Mouse (Mus musculus) right cerebral cortex, postnatal 25 days (tissue): Measurements from ENCODE around the gene Aplf.
"Not testable (repeated sequence)": the region's sequence is repeated elsewhere in the genome, so short reads cannot be mapped to it uniquely, and the experiment has no call there.

ENCODE experiments used
- DNase-seq: peaks from one replicate; pipeline ENCODE4 v3.0.0; 2022

Aplf gene

DNA sequence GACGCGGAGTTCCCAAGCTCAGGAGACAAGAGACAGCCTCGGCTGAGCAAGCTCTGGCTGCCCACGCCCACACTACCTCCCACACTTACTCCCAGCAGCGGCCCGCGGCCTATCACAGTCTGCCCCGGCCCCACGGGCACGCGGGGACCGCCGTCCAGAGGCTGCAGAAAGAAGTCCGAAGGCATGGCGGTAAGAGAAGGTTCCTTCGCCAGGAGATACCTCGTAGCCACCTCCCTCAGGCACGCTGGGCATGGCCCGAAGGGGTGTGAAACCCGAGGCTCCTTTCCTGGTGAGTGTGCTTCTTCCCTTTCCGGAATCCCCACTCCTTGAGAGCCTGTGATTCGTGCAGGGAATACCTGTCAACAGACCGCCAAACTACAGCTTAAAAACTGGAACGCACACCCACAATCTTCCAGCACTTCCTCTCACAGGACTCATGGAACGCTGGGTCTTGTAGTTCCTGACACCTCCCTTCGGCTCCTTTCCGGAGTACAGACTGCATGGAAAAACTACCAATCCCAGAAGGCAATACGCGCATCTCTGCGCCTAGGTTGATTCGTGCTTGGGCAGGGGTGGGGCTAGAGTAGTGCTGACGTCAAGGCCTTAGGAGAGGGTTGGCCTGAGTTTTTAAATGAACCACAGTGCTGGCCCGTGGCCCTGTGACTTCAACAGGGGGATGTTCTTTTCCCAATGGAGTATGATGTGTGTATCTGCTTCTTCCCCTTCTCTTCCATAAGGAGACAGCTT lies at the start of gene Aplf:
Gene Aplf (minus strand): TSS at position 423 of the 747 bp plus-strand sequence.
- DNase-seq: peak; percentile 85

DNA sequence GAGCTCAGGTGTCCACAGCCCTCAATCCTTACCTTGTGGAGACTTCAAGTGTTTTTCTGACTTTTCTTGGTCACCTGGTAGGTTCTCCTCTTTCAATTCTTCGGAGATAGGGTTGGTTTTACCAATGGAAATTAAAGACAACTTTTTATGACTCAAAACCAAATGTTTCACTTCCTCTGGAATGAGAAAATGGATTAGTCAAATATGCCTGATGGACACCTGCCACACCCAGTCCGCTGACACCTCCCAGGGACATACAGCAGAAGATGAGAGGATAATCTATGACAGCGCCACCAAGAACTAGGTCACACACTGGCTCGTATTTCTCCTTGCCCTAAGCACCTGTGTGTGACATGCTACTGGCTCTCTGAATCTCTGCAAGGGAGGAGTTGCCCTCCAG lies 42.1 kb upstream of the Aplf start:
- DNase-seq: no peak

DNA sequence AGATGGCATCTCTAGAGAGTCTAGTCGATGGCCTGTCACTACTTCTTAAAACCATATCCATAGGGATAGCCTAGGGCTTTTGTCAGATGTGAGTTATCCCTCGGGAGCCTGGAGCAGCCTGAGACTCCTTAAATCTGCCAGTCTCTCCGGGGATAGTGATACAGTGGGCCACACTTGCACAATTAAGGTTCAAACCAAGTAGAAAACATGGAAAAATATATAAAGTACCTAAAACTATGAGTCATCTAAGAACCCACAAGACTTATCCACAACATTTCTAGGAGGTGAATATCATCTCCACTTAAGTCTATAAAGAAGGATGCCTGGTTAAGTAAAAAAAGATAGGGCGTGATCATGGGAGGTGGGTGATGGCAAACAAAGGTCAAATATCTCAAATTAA lies 40.3 kb upstream of the Aplf start:
- no peak for DNase-seq

DNA sequence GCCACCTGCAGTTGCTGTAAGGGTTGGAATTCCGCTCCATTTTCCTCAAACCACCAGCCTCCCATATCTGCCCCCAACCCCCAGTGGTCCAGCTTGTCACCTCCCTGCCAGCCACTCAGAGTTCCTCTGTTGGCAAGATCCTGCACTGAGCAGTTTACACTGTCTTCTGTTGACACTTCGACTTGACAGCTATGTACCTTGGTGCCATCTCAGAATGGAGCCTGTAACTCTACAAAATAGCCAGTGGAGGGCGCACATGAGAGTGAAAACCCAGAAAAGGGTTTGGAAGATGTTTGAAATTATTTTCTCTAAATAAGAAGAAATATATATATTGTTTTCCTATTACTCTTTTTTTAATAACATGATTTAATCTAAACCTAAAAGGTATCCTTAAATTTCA lies 34.3 kb upstream of the Aplf start:
- DNase-seq: no peak

DNA sequence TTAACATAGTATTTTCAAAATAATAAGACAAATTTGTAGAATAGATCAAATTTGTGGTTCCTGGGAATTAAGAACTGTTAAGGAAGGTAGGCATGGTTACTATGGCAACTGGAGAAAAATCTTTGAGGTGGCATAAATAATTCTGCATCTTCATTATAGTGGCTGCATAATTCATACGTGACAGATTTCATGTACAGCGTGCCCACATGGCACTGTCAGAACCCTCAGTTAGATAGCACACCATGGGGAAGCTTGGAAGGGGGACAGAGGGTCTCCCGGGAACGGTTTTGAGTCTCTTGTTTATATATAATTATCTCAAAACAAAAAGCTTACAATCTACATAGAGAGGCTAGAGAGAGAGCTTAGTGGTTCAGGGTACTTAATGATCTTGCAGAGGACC lies 24.6 kb upstream of the Aplf start:
- no peak for DNase-seq

DNA sequence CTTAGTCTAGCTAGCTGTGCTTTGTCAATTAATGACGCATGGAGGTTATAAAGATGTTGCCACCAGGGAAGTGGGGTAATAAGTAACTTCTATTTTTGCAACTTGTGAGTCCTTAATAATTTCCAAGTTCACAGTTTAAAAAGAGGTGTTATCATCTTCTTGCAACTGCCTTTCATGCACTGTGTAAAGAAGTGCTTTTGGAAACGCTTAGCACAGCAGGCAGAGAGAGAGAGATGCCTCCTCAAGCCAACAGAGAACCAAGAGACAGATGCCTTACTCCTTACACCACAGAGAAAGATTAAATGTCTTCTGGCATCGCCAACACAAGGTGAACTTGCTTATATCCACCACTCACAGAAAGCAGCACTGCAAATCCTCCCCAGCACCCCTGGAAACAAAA lies 24.0 kb upstream of the Aplf start:
- no peak for DNase-seq

DNA sequence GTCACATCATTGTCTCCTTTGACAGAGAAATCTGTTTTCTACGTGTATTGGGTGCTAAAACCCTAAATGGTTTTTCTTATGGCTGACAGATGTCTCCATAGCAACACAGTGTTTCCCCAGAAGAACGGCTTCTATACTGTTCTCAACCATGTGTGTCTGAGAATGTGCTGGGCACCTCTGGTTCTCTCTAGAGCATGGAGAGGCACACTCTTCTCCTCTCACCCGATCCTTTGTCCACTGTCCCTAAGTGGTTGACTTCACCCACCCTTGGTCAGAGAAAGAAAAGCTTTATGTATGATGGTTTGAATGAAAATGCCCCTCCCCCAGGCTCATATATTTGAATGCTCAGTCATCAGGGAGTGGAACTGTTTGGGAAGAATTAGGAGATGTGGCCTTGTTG lies 8.4 kb upstream of the Aplf start:
- DNase-seq: no peak

DNA sequence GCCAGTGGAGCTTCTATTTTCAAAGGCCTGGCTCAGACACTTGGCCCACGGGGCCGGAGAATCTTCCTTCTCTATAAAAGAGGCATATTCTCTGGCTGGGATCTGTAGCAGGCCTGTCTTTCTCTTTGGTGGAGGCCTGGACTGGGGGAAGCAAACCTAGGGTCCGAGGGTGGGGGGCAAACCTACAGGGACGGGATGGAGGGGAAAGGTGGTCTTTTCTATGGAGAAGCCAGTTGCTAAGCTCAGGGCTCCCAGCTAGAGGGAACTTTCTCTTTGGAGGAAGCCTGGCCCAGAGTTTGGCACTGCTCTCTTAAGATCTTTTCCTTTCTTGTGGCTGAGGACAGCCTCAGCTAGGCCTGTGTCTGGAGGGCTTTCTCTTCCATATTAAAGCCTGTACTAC lies 668 bp upstream of the Aplf start:
- DNase-seq: no peak

DNA sequence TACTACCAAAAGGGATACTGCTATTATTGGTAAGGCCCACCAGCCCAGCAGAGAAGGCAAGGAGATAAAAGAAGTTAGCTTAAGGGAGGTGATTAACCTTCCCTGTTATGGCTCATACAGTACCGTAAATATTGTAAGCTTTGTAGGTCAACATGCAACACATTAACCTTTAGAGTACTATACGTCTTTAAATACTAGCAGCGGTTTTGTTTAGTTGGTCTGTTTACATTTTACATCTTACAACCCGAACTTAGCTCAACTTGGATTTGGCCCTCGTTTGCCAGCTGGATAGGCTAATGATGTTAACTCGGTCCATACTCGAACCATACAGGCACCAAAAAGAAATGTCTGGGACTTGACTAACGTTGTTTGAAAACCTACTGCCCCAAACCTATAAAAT lies 640 bp downstream of the Aplf start:
- DNase-seq: no peak

DNA sequence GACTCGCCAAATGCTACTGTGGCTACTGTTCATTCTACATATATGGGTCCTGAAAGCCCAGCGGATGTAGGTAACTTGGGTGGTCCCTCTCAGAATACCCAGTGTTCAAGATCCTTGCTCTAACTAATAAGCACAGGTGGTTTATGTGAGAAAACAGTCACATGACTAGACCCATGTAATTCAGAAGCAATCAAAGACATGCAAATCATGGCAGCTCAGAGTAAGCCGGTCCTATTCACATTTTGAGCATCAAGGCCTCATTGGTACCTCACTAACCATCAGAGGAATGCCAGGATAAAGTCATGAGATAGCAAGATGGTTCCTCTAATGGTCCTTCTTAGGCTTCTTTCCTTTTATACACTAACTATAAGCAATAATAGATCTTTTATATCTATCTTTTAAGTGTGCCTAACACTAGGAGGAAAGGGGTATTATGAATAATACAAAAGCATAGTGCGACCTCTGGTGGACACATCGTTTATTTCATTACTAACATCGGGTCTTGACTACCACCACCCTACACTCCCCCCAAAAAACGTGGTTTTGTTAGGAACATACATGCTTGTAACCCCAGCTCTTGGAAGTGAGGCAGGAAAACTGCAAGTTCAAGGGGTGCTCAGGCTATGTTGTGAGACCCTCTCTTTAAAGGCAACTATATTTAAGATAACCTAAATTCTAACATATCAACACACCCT lies 2.0 kb downstream of the Aplf start:
- DNase-seq: no peak

DNA sequence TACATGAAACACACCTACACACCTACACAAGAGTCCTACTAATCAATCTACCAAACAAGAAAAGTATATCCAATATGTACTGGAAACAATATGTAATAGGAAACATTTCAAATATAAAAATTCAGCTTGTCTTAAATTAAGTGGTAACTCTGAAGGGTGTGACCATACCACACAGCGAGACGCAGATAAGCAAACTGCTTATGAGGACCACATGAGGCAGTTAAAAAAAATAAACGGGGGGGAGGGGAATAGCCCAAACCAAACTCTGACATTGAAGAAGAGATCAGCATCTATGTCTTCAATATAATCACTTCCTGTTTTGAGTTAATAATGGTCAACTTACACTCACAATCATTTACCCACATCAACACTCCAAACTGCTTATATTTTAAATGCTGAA lies 3.3 kb downstream of the Aplf start:
- DNase-seq: no peak

DNA sequence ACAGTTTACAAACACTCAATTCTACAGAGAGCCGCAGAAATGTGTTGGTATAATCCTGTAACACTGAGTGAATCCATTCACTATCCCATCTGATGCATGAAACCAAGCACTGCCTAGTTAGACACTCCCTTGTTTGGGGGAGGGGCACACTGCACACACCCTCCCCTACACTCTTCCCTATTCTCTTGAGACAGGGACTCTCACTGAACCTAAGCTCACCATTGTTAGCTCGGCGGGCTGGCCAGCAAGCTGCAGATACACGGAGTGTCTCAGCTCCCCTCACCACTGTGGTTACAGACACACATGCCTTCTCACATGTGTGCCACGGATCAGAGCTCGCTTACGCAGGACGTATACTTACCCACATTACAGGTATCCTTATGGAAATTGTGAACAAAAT lies 4.2 kb downstream of the Aplf start:
- no peak for DNase-seq

DNA sequence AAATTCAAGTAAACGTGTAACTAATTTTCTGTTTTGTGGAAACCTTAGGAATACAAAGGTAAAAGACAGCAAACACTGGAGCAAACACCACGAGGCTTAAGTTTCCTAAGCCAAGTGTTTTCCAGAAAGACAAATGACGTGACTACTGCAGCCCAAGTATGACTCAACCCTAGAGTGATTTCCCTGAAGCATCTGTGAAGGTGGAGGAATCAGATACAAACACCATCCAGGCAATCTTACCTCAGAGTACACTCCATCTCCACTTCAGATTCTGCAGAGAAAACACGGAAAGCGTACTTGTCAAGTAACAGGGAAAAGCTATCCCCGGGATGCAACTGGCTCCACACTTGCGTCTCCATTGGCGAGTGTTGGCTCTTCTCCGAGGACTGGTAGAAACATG lies 8.5 kb downstream of the Aplf start:
- no peak for DNase-seq

DNA sequence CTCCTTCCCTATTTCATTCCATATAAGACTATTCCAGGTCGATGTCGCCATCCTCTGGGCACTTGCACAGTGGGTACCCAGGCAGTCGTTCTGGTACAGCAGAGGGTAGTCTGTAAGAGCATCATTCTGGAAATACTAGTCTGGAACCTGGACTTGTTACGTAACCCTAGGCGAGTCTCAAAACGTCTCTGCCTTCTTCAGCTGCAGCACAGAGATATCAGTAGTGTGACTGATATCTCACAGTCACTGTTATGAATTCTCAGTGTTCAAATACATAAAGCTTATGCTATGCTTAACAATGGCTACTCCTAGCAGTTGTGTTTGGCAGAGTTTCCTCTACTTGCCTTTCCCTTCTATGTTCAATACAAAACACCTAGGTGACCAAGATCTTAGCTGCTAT lies 9.8 kb downstream of the Aplf start:
- no peak for DNase-seq

DNA sequence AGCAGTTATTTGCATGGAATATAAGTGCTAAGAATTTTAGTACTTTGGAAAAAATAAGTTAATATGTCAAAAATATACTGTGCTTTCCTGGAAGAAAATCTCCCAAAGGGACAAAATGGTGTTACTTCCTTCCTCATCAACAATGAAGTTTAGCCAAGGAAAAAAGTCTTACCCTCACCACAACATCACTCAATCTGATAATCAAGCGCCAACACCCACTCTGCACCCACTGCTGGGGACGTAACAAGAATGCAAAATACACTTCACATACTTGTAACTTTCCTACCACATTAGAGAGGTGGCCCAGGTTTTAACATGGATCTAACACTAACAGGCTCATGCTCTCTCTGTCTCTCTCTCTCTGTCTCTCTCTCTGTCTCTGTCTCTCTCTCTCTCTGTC lies 10.3 kb downstream of the Aplf start:
- DNase-seq: no peak

DNA sequence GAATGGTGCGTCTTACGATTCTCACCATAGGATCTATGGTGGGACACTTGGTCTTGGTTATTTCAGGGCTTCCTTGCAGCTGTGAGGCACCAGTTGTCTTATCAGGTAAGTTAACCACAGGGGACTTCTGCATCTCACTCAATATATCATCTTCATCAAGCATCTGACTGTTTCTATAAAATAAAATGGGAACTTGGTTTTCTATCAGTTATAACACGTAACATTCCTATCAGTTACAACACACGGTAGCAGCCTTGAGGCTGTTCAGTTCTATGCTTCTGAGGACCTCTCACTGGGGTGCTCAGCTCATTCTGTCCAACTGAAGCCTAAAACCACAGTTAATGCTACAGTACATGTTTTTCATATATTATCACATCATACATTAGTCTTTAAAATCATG lies 13.2 kb downstream of the Aplf start:
- no peak for DNase-seq

DNA sequence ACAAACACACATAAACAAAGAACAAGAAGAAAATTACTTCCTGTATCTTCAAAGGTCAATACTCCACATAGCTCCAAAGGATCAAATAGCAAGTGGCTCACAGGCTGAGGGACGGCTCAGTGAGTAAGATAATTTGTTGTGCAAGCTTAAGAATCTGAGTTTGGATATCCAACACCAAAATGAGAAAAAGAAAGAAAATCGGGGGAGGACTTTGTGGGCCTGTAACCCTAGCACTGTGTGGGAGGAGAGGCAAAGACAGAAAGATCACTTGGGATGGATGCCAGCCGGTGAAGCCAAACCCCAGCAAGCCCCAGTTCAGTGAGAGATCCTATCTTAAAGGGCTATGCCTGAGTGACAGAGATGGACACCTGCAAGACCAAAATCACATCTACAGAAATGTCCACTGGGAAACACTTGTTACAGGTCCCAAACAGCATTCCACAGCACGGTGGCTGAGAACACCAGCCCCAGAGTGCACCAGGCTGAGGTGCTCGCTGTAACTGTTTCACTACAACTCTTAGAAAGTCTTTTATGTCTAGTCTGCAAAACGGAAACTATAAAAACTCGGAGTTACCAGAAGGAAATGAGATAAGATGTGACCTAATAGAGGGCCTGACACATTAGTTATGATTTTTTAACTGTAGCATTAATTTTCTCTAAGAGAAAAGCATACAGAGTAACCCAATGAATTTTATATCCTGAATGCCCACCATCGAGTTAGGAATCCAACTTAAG lies 17.9 kb downstream of the Aplf start:
- no peak for DNase-seq

DNA sequence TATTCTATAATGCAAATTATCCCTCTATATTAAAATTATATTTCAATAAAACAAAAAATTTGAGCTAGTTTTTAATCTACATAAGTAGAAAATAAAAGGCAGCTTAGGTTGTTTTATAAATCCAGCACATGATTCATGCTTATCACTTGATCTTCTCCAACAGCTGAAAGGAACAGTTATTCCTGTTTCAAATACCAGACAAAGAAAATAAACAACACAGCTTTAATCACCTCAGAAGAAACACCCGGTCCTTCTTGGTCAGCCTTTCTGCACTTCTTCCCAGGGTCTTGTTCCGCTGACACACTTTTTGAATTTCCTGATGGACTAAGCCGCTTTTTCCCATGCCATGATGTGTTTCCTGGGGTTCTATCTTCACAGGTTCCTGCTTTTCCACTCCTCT lies 18.5 kb downstream of the Aplf start:
- DNase-seq: no peak

DNA sequence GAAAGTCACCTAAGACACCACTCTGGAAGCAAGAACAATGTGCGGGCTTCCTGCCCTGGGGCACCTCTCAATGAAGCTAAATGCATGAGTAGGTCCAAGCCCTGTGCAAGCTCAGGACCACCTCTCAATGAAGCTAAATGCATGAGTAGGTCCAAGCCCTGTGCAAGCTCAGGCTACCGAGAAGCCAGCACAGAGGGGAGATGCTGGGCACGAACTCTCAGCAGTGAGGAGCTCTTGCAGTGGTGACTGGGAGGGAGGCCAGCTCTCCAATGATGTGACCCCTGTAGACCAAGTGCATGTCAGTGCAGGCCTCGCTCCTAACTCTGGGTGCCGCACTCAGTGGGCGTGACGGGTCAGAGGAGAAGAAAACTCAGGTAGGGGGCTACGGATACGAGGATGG lies 19.3 kb downstream of the Aplf start:
- no peak for DNase-seq

DNA sequence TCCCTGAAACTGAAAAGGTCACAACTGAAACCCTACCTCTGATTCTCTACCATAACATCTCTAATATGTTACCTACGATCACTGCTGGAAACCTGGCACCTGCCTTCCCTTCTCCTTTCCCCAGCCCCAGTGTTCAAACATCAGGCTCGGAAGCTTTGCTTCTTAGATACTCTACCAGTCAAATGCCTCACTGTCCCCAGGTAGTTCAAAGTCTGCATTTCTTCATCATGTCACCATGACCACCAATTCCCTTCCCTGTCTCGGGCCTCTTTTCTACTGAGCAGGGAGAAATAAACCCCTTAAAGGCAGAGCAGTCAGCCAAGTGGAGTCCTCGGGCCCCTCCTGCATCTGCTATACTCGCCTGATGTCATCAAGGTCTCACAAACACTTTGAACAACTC lies 20.2 kb downstream of the Aplf start:
- no peak for DNase-seq

DNA sequence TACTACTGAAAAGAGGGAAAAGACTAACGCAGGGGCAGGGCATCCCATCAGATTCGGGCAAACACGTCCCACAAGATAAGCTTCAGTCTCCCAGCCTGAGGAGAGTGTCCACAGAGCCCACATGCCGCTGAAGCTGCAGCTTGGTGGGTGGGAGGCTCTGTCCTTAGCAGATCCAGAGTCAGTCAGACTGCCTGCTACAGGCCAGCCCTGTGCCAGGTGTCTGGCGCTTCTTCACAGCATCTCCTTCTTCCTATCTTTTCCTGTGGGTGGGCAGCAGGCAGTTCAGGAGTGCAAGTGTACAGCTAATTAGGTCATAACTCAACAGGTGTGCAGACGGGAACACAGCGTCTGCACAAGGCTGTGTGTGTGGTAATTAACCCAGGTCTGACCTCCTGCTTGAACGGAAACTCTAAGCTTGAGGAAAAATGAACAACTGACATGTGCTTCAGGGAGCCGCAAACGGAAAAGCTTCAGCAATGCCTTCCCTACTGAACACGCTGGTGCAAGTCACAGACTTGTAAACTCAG lies 33.8 kb downstream of the Aplf start:
- no peak for DNase-seq

DNA sequence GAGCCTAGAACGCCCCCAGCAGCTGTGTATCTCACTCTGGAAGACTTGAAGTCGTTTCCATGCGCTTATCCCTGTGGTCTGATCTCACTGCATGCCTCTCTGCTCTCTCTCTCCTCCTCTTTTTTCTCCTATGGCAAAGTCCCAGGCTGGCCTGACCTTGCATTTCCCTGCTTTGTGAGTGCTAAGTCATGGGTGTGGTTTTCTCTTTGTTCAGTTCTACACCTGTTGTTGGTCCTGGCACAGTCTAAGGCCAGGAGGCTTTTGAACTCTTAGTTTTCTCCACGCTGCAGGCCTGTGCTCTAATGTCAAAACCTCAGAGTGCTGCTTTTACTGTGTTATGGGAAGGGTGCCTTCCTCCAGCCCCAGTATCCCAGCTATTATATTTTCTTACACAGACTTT lies 39.8 kb downstream of the Aplf start:
- DNase-seq: no peak

DNA sequence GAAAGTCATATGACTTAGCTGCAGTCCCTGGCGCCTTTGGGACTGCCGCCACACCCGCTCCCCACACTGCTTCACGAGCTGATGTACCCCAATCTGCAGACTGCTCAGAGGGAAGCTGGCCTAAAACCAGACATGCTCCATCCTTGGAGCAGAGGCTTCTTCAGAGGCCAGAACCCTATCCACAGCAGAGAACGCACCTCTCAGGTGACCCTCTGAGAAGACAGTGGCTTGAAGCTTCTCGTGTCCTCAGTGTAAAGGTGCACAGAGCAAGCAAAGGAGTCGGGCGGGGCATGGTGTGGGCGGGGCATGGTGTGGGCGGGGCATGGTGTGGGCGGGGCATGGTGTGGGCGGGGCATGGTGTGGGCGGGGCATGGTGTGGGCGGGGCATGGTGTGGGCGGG lies 43.1 kb downstream of the Aplf start:
- not testable (repeated sequence) for DNase-seq

DNA sequence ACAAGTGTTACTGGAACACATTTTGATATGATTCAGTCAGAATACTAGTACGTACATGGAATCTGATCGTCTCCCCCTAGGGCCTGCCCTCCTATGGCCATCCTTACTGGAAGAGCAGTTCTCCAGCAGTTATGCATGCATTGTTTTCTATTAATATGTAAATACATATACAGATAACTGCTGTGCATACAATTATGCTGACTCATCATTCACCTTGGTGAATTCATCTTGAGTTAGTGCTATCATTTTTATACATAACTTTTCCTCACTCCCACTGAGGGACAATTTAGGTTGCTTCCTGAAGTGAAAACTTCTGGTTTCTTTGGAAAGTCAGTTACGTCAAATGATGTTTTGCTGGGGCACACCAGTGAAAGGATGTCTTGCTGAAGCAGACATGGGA lies 48.8 kb downstream of the Aplf start:
- DNase-seq: no peak
